Mouse (Mus musculus): ENCODE measurements at regions not wholly inside any gene's neighbourhood (a gene's known extent, or its start where the extent isn't known, plus 50 kb on each side); places are given as distances from the start of the nearest gene placed in this dataset.

DNA sequence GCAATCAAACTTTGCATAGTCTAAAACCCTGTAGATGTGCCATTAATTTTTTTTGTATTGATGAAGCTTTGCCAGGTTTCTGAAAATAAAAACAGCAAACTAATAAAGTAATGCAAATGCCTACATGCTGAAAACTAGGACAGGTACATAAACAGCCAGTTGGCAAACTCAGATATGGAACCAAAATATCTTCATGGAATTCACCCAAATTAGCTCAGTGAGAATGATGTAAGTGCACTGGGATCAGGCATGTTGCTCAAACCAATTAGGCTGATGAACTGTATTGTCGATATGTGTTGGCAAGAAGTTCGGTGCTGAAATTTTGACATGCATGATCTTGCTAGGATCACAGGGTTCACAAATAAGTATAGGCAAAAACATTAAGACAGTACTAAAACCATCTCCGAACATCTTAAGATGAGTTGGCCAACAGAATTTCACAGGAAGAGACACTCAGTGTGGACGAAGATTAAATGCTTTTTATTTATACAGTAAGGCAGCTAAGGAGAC, 95.3 kb upstream of the Rgma start:
- Histone ChIP-seq H3K36me3 (ENCODE audit: control insufficient read depth, insufficient read depth, low read length) (no peaks in the 10 kb centered on the region), H3K4me3 (ENCODE audit: low read depth, low read length) (no peak overlapping the region), H3K4me1 (ENCODE audit: control insufficient read depth, insufficient read depth, insufficient read length, low read length) (no peaks in the 10 kb centered on the region), H3K27me3 (ENCODE audit: control insufficient read depth, insufficient read depth, low read length) (no peaks in the 10 kb centered on the region), H3K27ac (ENCODE audit: insufficient read depth, low read depth, low read length) (no peak overlapping the region)
- WGBS = 87% methylated on average over 4 of the region's 4 CpGs
- TF ChIP-seq CTCF (IDR thresholded peaks at IDR 0.05; ENCODE audit: extremely low read depth, insufficient read length, insufficient replicate concordance, low read depth, low read length) (no peak), POLR2A (IDR thresholded peaks at IDR 0.05; ENCODE audit: low read depth, low read length) (no peak)

DNA sequence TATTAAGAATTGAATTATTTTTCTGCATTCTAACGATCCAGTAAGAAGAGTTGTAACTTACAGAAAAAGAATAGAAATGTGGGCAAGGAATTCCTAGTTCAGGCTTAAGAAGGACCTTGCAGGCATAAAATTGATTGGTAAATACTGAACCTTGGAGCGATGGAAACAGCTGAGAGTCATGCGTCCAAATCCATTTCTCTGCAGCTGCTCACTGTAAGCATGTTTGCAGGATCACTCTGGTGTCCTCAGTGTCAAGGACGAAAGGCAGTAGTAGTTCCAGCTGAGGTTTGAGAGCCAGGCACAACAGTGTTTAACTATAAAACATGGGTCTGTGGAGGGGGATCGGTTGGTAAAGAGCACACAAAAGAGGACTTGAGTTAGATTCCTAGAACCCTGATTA, 89.1 kb upstream of the Rgma start:
- WGBS = 79% methylated on average over 5 of the region's 5 CpGs
- TF ChIP-seq POLR2A (IDR thresholded peaks at IDR 0.05; ENCODE audit: low read depth, low read length) (no peak), CTCF (IDR thresholded peaks at IDR 0.05; ENCODE audit: extremely low read depth, insufficient read length, insufficient replicate concordance, low read depth, low read length) (no peak)

DNA sequence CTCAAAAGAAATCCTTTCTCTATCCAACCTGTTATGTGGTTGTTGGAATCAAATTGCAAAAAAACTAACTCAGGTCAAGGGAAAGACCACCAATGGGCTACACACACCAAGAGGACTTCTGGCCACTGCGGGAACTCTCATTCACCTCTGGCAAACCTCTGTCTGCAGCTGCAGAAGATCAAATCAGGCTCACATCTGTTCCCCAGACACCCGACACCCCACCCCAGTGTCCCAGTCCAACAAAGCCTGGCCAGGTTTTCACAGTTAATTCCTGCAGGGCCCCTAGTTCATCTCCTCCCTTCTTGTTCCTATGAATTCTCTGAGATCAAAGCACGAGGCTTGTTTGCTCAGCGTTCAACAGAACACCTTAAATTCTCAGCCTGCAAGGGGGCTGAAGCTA, 82.0 kb upstream of the Rgma start:
- H3K4me1 ChIP-seq (ENCODE audit: control insufficient read depth, insufficient read depth, insufficient read length, low read length) = no peaks in the 10 kb centered on the region
- TF ChIP-seq POLR2A (IDR thresholded peaks at IDR 0.05; ENCODE audit: low read depth, low read length) = no peak
- no peak for TF ChIP-seq CTCF (IDR thresholded peaks at IDR 0.05; ENCODE audit: extremely low read depth, insufficient read length, insufficient replicate concordance, low read depth, low read length)
- 33% methylated on average over 4 of the region's 4 CpGs for WGBS
- no peak overlapping the region for H3K4me3 ChIP-seq (ENCODE audit: low read depth, low read length)
- H3K27ac ChIP-seq (ENCODE audit: insufficient read depth, low read depth, low read length) = no peak overlapping the region
- no peaks in the 10 kb centered on the region for H3K36me3 ChIP-seq (ENCODE audit: control insufficient read depth, insufficient read depth, low read length)
- H3K27me3 ChIP-seq (ENCODE audit: control insufficient read depth, insufficient read depth, low read length) = no peaks in the 10 kb centered on the region

More for the DNA sequence above, 89.1 kb upstream of the Rgma start:
- no peaks in the 10 kb centered on the region for H3K36me3 ChIP-seq (ENCODE audit: control insufficient read depth, insufficient read depth, low read length)
- no peak overlapping the region for H3K27ac ChIP-seq (ENCODE audit: insufficient read depth, low read depth, low read length)
- H3K4me1 ChIP-seq (ENCODE audit: control insufficient read depth, insufficient read depth, insufficient read length, low read length) = no peaks in the 10 kb centered on the region
- H3K4me3 ChIP-seq (ENCODE audit: low read depth, low read length) = no peak overlapping the region
- H3K27me3 ChIP-seq (ENCODE audit: control insufficient read depth, insufficient read depth, low read length) = no peaks in the 10 kb centered on the region

DNA sequence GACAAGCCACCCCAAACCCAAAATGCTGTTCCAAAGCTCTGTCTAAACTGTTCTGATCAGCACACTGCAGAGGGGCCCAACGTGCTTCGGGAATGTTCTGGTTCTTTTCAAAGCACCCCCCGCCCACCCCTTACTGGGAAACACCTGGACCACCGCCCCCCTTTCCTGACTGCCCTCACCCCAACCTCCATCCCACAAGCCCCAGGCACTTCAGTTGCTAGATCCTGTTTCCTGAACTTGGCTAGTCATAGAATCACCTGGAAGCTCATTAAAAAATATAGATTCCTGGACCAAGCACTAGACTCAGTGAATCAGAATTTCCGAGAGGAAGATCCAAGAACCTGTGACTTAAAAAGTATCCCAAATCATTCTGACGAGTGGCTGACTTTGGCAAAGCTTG, 80.9 kb upstream of the Rgma start:
- no peaks in the 10 kb centered on the region for H3K36me3 ChIP-seq (ENCODE audit: control insufficient read depth, insufficient read depth, low read length)
- WGBS = 78% methylated on average over 6 of the region's 6 CpGs
- no peaks in the 10 kb centered on the region for H3K4me1 ChIP-seq (ENCODE audit: control insufficient read depth, insufficient read depth, insufficient read length, low read length)
- no peaks in the 10 kb centered on the region for H3K27me3 ChIP-seq (ENCODE audit: control insufficient read depth, insufficient read depth, low read length)
- H3K27ac ChIP-seq (ENCODE audit: insufficient read depth, low read depth, low read length) = no peak overlapping the region
- H3K4me3 ChIP-seq (ENCODE audit: low read depth, low read length) = no peak overlapping the region
- TF ChIP-seq POLR2A (IDR thresholded peaks at IDR 0.05; ENCODE audit: low read depth, low read length) (no peak), CTCF (IDR thresholded peaks at IDR 0.05; ENCODE audit: extremely low read depth, insufficient read length, insufficient replicate concordance, low read depth, low read length) (no peak)

DNA sequence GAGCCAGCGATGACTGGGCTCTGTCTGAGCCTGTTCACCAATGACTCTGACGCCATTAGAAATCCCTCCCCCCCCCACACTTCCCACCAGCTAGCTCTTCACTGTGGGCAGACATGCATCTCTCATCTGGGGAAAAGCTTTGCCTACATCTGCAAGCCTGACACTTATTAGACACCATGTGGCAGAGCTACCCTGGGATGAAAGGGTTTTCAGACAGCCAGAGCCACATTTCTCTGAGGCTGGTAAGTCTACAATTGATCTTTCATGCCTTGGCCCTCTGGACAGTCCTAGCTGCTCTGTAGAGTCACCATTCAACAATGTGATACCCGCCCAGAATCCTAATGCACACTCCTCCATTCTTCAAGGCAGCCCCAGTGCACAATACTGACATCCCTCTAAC, 72.8 kb upstream of the Rgma start:
- H3K36me3 ChIP-seq (ENCODE audit: control insufficient read depth, insufficient read depth, low read length) = no peaks in the 10 kb centered on the region
- H3K4me3 ChIP-seq (ENCODE audit: low read depth, low read length) = no peak overlapping the region
- H3K27ac ChIP-seq (ENCODE audit: insufficient read depth, low read depth, low read length) = no peak overlapping the region
- TF ChIP-seq CTCF (IDR thresholded peaks at IDR 0.05; ENCODE audit: extremely low read depth, insufficient read length, insufficient replicate concordance, low read depth, low read length) (no peak), POLR2A (IDR thresholded peaks at IDR 0.05; ENCODE audit: low read depth, low read length) (no peak)
- no peaks in the 10 kb centered on the region for H3K4me1 ChIP-seq (ENCODE audit: control insufficient read depth, insufficient read depth, insufficient read length, low read length)
- WGBS = 73% methylated on average over 3 of the region's 3 CpGs
- no peaks in the 10 kb centered on the region for H3K27me3 ChIP-seq (ENCODE audit: control insufficient read depth, insufficient read depth, low read length)

DNA sequence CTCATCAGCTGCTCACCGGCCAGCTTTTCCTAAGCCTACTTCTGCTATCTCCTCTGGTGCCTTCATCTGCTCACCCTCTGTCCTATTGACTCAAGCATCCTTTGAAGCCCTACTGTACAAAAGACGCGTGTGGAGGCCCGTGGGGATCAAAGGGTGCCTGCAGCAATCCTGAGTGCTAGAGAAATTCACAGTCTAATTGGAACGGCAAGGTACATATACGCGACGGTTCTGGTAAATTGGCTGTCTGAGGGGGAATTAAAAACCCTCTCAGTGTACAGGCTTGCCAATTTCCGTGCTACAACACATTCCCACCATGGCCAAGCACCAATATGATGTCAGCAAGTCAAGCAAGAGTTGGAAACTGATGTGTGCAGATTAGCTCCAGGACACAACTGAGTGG, 71.5 kb upstream of the Rgma start:
- H3K27ac ChIP-seq (ENCODE audit: insufficient read depth, low read depth, low read length) = no peak overlapping the region
- no peaks in the 10 kb centered on the region for H3K4me1 ChIP-seq (ENCODE audit: control insufficient read depth, insufficient read depth, insufficient read length, low read length)
- no peaks in the 10 kb centered on the region for H3K27me3 ChIP-seq (ENCODE audit: control insufficient read depth, insufficient read depth, low read length)
- H3K36me3 ChIP-seq (ENCODE audit: control insufficient read depth, insufficient read depth, low read length) = no peaks in the 10 kb centered on the region
- 71% methylated on average over 9 of the region's 9 CpGs for WGBS
- H3K4me3 ChIP-seq (ENCODE audit: low read depth, low read length) = no peak overlapping the region
- TF ChIP-seq CTCF (IDR thresholded peaks at IDR 0.05; ENCODE audit: extremely low read depth, insufficient read length, insufficient replicate concordance, low read depth, low read length) = no peak
- TF ChIP-seq POLR2A (IDR thresholded peaks at IDR 0.05; ENCODE audit: low read depth, low read length) = no peak

DNA sequence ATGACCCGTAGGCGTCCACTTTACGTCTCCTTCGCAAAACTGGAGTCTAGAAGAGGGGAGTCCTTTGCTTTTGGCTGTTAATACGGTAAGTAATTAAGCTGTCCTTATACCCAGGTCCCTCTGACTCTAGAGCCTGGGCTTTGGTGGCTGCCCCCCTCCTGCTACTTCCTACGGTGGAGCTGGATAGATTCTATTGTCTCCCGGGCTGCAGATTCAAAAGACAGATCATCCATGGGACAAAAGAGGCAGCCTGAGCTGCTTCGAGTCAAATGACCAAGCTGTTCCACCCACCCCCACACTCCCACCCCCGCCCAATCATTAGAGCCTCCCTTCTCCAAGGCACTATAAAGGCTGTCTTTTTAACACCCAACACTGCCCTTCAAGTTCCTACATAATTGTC, 70.5 kb upstream of the Rgma start:
- Histone ChIP-seq H3K27me3 (ENCODE audit: control insufficient read depth, insufficient read depth, low read length) (no peaks in the 10 kb centered on the region), H3K36me3 (ENCODE audit: control insufficient read depth, insufficient read depth, low read length) (no peaks in the 10 kb centered on the region), H3K4me3 (ENCODE audit: low read depth, low read length) (no peak overlapping the region), H3K27ac (ENCODE audit: insufficient read depth, low read depth, low read length) (no peak overlapping the region), H3K4me1 (ENCODE audit: control insufficient read depth, insufficient read depth, insufficient read length, low read length) (no peaks in the 10 kb centered on the region)
- WGBS = 42% methylated on average over 9 of the region's 9 CpGs
- TF ChIP-seq CTCF (IDR thresholded peaks at IDR 0.05; ENCODE audit: extremely low read depth, insufficient read length, insufficient replicate concordance, low read depth, low read length) (no peak), POLR2A (IDR thresholded peaks at IDR 0.05; ENCODE audit: low read depth, low read length) (no peak)
